Mouse (Mus musculus): ENCODE data around the gene Dock8.

Gene Dock8

GRCm38 (mm10) chr19:25187681-25188080, 188.3 kb downstream of the Dock8 start:
- DNase-seq (ENCODE audit: low spot score in 2 of 2): no peak

GRCm38 (mm10) chr19:25193751-25194150, 194.4 kb downstream of the Dock8 start:
- no peak for DNase-seq (ENCODE audit: low spot score in 2 of 2)

- DNase-seq (ENCODE audit: low spot score in 2 of 2): no peak
Observed at GRCm38 (mm10) chr19:25200081-25200860, 200.9 kb downstream of the Dock8 start.

DNA sequence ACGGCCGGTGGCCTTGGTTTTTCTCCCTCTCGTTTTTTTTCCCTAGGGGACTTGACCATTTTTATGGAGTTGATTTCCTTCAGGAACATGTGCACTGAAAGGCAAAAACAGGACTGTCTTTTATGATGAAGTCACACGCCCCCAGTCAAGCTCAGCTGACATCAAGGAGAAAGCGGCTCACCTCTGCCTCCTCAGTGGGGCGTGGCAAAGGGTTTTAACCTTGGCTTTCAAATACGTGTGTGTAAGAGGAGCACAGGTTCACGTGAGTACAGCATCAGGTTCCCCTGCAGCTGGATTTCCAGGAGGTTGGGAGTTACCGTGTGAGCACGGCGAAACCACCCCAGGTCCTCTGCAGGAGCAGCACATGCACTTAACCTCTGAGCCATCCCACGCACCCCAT, 203.7 kb downstream of the Dock8 start:
- DNase-seq (ENCODE audit: low spot score in 2 of 2): no peak

- no peak for DNase-seq (ENCODE audit: low spot score in 2 of 2)
Observed at GRCm38 (mm10) chr19:25206969-25207368, 207.6 kb downstream of the Dock8 start.

GRCm38 (mm10) chr19:25207731-25208361, 208.5 kb downstream of the Dock8 start:
- DNase-seq (ENCODE audit: low spot score in 2 of 2): no peak

DNA sequence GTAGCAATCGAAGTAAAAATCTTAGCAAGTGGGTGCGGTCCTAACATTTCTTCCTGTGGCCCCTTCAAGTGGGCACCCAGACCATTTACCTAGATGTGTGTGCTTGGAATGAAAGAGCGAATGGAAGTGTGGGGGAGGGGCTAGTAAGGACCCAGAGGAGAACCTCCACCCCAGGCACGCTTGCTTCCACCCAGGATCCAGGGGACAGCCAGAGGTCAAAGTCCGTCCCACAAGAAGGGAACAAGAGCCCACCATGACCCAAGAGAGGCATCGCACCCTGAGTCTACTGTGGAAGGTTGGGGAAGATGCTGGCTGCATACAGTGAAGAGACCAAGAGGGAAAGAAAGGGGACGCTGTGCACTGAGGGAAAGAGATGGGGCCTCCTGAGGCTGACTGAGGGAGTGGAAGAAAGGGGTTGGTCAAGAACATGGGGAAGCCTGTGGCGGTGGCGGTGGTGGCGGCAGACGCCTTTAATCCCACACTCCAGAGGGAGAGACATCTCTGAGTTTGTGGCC, 209.3 kb downstream of the Dock8 start:
- DNase-seq (ENCODE audit: low spot score in 2 of 2): no peak

GRCm38 (mm10) chr19:25220611-25221010, 221.3 kb downstream of the Dock8 start:
- DNase-seq (ENCODE audit: low spot score in 2 of 2): no peak

- DNase-seq (ENCODE audit: low spot score in 2 of 2): no peak
Observed at GRCm38 (mm10) chr19:25221964-25222640, 222.8 kb downstream of the Dock8 start.

GRCm38 (mm10) chr19:25230058-25230974, 231.0 kb downstream of the Dock8 start:
- no peak for DNase-seq (ENCODE audit: low spot score in 2 of 2)

DNA sequence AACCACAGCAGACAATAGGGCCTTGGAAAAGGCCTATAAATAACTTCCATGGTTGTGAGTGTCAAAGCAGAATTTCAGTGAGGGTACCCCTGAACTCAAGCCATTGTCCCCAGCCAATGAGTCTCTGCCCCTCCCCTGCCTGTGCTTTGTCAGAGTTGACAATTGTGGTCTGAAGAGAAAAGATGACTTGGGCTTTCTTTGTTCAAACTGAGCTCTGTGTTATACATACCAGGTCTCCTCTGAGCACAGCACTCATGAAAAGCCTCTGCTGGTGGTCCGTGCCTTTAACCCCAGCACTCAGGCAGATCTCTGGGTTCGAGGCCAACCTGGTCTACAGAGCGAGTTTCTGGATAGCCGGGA, 231.6 kb downstream of the Dock8 start:
- no peak for DNase-seq (ENCODE audit: low spot score in 2 of 2)

DNA sequence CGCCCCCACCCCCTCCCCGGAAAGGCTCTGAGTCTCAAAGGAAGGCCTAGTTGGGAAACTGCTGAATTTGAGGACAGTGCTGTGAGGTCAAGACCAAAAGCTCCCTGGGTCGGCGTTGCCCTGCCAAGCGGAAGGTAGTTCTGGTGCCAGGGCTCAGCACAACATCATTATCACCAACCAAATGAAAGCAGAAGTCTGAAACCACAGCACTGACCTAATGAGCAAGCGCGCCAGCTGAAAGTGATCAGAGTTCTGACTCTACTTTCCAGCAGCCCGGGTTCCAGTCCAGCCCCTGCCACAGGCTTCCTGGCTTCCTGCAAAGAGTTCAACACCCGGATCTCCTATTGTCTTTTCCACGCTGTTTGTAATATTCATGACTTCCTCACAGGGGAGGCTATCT, 232.7 kb downstream of the Dock8 start:
- peak in 1 of 2 experiments; percentile 3 for DNase-seq (ENCODE audit: low spot score in 2 of 2)

DNA sequence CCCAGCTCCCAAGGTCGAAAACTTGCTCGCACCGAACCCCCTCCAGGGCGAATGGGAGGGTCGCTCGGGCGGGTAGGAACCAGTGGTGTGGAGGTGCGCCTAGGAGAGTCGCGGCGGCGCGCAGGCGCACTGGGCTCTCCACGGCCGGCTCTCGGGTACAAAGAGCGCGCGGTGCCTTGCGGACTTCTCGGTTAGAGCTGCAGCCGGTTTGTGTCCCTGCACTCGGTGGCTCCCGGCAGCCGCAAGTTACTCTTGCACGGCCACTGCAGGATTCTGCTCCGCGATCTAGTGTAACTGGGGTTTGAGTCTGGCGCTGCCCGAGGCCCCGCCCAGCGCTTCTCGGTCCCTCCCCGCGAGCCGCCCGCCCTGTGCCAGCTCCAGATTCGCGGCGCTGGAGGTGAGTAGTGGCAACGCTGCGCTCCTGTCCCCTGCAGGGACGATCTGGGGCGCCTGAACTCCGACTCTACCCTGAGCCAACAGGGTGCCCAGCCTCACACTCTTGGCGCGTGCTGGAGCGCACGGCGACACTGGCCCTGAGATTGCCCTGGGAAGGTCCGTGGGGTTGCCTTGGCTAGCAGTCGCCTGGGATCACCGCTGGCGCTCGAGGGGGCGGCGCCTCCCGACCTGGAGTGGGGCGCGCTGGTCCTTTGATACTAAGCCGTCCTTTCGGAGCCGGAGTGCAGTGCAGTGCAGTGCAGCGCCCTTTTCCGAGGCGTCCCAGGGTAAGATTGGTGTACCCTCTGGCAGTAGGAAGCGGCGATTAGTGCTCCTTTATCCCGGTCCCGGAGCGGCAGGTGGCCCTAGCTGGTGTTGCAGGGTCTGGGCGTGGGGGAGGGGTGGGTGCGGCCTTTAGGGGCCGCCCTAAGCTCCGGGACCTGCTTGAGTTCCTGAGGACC, 237.5 kb downstream of the Dock8 start, which contains the start of gene Kank1:
Gene Kank1 (plus strand): TSS at position 380 of the 896 bp plus-strand sequence.
- peak; percentile 16 to 20 for DNase-seq (ENCODE audit: low spot score in 2 of 2)

DNA sequence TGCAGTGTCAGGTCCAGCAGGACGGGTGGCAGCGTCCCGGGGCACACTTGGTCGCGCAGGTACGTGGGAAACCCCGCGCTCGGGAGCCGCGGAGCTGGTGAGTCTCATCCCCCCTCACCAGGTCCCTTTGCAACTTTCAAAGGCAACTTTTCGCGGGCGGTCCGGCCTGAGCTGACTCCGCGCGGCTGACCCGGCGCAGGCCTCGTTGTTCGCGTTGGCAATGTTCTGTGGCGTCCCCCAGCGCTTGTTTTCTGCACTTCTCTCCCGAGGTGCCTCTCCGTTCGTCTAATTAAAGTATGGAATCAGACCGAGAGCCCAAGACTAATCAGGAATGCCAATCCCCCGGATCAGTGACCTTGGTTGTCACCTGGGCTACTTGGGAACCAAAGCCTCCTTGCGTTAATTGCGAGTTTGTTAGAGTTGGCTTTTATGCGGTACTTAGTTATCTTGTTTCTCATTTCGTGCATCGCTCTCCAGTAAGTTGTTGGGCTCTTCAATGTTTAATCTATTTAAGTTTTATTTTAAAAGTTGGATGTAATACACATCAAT, 238.2 kb downstream of the Dock8 start:
- peak; percentile 2 to 8 for DNase-seq (ENCODE audit: low spot score in 2 of 2)

GRCm38 (mm10) chr19:25238121-25238520, 238.8 kb downstream of the Dock8 start:
- DNase-seq (ENCODE audit: low spot score in 2 of 2): no peak

DNA sequence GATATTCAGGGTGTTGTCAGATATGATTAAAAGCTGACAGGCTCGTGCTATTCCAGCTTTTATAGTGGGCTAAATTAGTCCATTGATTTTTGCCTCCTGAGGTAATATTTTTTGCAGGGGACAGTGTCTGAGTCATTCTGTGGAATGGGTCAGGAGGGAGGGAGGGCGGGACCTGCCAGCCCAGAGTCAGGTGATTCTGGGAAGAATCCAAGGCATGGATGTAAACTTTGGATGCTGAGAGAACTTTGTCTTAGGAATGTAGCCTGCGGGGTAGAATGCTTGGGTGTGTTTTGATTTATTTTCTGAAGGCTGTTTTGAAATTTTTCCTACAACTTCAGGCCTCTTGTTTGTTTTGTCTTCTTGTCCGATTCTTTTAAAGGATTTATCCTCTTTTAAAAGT, 244.2 kb downstream of the Dock8 start:
- DNase-seq (ENCODE audit: low spot score in 2 of 2): no peak

DNA sequence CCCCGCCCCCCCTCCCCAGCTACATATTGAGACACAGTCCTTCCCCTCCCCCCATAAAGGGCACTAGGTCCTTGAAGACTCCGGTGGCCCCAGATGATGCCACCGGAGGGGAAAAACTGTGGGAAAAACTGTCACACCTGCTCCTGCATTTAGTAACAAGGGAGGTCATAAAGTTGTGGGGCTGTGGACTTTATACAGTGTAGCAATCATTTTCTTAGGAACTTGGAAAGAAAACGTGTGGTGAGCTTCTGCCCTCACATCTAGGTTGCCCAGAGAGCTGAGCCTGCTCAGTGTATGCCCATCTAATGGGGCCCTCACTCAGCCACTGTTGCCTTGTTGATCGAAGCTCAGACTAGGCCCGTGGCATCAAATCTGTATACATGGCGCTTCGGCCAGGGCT, 246.7 kb downstream of the Dock8 start:
- DNase-seq (ENCODE audit: low spot score in 2 of 2): no peak

GRCm38 (mm10) chr19:25247858-25248552, 248.7 kb downstream of the Dock8 start:
- no peak for DNase-seq (ENCODE audit: low spot score in 2 of 2)

DNA sequence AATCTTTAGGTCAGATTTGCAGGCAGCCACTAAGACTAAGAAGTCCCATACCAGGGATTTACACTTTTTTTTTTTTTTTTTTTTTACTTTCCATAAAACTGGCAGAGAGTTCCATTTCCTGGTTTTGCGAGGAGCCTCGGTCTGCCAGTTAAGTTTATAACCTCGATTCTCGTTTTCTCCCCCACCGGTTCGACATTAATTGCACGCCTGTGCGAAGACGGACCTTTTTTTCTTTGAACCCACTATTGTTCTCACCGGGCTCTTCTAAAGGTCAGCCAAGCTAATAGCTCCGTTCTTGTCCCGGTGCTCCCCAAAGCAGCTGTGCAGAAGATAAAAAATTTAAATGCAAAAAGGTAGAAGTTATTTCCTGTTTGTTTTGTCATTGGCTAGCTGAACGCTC, 249.9 kb downstream of the Dock8 start:
- no peak for DNase-seq (ENCODE audit: low spot score in 2 of 2)
